Mouse (Mus musculus) retina, adult 2 months (tissue): ENCODE data around the gene Chchd5.

ENCODE experiments used
- DNase-seq: peaks from one replicate; pipeline ENCODE4 v3.0.0-alpha.2; 2012; ENCODE audit warnings: low read depth, low spot score

Chchd5 gene

DNA sequence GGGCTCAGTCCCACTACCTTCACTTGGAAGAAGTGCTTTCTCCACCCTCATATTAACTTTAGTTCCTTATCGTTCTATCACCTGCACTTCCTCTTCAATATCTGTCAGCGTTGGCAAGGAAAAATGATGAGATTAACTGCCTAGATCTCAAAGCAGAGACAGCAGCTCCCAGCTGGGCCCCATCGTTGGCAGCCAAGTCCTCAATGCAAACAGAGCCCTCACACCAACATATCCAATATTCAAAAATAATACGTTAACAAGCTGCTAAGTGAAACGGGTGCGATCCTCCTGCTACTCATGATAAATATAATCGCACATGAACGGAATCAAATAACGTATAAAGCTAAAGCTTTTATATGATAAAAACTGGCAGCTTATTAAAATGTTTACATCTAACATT, 21.6 kb downstream of the Chchd5 start:
- DNase-seq = no peak

DNA sequence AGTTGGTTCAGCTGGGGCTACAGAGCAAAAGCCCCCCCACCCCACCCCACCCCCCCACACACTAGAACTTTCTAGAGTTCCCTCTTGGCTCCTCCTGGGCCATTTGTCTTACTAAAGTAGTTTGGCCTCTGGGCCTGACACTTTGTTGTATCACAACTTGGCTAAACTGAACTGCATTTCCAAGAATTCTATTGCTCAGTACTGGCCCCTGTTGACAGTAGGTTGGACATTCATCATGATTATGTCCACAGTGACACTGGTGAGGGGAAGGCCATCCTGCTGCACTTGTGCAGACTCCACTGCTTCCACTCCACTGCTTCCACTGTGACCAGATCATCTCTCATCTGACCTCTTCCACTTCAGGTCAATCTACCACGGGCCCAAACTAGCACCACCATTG, 23.3 kb downstream of the Chchd5 start:
- DNase-seq = no peak

GRCm38 (mm10) chr2:129164815-129165214, 35.3 kb downstream of the Chchd5 start:
- no peak for DNase-seq

GRCm38 (mm10) chr2:129166466-129167463, 37.3 kb downstream of the Chchd5 start:
- no peak for DNase-seq

DNA sequence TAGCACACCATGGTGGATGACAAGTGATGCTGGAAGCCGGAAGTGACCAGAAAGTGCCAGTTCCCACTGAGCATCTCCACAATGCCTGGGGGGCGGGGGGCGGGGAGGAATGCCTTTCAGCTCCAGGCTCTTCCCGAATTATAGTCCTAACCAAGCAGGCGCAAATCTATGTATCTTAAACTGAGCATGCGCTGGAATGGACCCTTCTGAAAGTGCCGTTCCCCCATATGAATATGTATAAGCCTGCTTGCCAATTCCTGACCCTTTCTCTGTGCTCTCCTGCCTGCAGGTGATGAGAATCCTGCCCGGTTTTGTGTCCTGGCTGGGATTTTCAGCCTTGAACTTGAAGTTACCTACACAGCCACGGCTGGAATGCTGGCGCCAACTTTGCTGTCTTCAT, 43.9 kb downstream of the Chchd5 start:
- no peak for DNase-seq

DNA sequence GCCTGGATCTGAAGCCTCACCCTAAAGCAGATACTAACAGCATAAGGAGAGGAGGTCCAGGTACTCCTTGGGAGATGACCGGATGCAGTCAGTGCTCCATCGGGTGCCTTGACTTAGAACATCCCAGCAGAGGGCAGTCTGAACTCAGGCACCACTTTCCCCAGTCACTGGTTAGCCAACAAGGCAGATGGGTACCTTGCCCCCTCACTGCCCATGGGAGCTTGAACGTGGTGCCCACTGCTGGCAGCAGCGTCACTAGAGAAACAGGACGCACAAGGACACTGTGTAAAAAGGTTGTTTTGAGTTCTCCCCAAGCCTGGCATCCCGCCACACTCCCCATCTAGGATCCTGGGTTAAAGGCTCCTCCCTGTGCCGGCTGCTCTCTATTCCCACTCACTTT, 45.0 kb downstream of the Chchd5 start:
- DNase-seq = peak; percentile 52

GRCm38 (mm10) chr2:129175636-129176035, 46.1 kb downstream of the Chchd5 start:
- DNase-seq = no peak

DNA sequence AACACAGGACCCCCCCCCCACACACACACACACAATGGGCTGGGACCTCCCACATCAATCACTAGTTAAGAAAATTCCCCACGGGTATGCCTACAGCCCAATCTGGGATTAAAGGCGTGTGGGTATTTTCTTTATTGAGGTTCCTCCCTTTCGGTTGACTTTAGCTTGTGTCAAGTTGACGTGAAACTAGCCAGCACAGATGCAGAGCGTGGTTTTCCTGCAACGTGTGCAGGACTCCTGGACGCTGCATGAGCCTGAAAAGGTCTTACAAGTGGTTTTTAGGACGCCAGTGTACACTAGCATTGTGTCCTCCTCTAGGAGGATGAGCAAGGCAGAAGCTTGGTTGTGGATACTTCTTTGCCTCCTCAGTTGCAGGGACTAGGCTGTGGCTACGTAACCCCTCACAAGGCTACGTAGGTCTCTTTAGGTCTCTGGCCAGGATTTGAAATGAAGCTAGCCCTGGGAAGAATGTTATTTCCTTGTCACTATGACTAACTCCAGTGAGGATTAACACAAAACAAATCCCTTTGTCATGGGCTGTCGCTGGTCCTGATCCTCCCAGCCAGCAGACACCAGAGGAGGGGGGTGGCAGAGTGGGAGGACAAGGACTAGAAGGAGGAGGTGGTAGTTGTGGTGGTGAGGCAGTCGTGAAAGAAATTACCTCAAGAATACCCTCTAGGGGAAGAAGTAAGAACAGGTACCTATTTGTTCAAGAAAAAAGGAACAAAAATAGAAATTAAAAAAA, 47.3 kb downstream of the Chchd5 start:
- DNase-seq = peak; percentile 68

- DNase-seq = no peak
Measured at GRCm38 (mm10) chr2:129177661-129178060, 48.2 kb downstream of the Chchd5 start.

GRCm38 (mm10) chr2:129178182-129178908, 48.8 kb downstream of the Chchd5 start:
- no peak for DNase-seq

- DNase-seq = peak; percentile 64
Measured at GRCm38 (mm10) chr2:129179946-129180853, 50.7 kb downstream of the Chchd5 start.

DNA sequence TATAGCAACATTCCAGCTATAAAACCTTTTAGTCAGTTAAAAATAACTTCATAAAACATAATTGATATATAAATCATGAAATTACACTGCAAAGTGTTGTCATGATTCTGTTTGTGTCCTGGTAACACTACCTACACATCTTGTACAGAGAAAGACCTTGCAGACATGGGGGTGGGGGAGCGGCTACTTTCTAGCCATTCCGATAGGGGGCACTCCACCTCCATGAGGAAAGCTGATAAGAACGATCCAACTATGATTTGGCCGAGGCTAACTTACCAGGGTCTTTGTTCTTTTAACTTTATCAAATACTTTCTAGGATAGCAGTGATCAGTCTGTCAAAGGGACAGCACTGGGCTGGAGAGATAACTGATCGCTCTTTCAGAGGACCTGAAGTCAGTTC, 52.0 kb downstream of the Chchd5 start:
- no peak for DNase-seq

DNA sequence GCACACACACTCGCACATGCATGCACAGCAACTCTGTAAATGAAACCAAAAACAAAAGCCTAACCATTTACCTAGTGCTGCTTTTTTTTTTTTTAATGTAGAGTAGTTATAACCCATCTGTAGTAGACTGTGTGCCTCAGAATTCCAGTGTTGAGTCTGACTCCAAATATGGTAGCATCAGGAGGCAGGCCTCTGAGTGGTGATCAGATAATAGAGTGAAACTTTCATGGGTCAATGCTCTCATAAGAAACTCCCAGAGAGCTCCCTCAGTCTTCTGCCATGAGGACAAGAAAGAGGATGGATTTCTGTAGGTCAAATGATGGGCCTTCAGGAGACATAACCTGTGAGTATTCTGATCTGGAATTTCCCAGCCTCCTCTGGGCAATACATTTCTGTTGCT, 52.9 kb downstream of the Chchd5 start:
- DNase-seq = no peak

GRCm38 (mm10) chr2:129183561-129184031, 54.1 kb downstream of the Chchd5 start:
- DNase-seq = no peak
